Mouse (Mus musculus) cerebellum, postnatal 14 days (tissue): ENCODE data around the gene Zfp961.
"Not testable (repeated sequence)": the region's sequence is repeated elsewhere in the genome, so short reads cannot be mapped to it uniquely, and the experiment has no call there.

Source experiments
- DNase-seq, 2 experiments: peaks; one replicate each; pipeline ENCODE4 v3.0.0; 2021; ENCODE audit warnings: mixed read lengths in 2 of 2

The Zfp961 gene

GRCm38 (mm10) chr8:71950482-71951221, at the start of gene Zfp961:
Gene Zfp961 (plus strand): TSS chr8:71951038.
- peak; percentile 99 to 100 for DNase-seq

- not testable (repeated sequence) for DNase-seq
Observed at GRCm38 (mm10) chr8:71903084-71903483, 47.8 kb upstream of the Zfp961 start.

GRCm38 (mm10) chr8:71906809-71907208, 44.0 kb upstream of the Zfp961 start:
- no peak for DNase-seq

- no peak for DNase-seq
Observed at GRCm38 (mm10) chr8:71907798-71908257, 43.0 kb upstream of the Zfp961 start.

GRCm38 (mm10) chr8:71908309-71909261, 42.3 kb upstream of the Zfp961 start, which contains the start of the genes Zfp882 and Zfp617:
Gene Zfp882 (plus strand): TSS chr8:71908608.
Gene Zfp617 (plus strand): TSS chr8:71908635.
- DNase-seq: peak; percentile 90 to 94

GRCm38 (mm10) chr8:71912286-71912685, 38.6 kb upstream of the Zfp961 start:
- DNase-seq: no peak

- DNase-seq: peak; percentile 93 to 94
Observed at GRCm38 (mm10) chr8:71922567-71923401, 28.1 kb upstream of the Zfp961 start.

GRCm38 (mm10) chr8:71925791-71926190, 25.0 kb upstream of the Zfp961 start:
- DNase-seq: no peak

GRCm38 (mm10) chr8:71926551-71926950, 24.3 kb upstream of the Zfp961 start:
- DNase-seq: no peak

GRCm38 (mm10) chr8:71927779-71928178, 23.1 kb upstream of the Zfp961 start:
- no peak for DNase-seq

GRCm38 (mm10) chr8:71938037-71938436, 12.8 kb upstream of the Zfp961 start:
- DNase-seq: not testable (repeated sequence)

GRCm38 (mm10) chr8:71940293-71941208, 10.3 kb upstream of the Zfp961 start:
- no peak for DNase-seq

GRCm38 (mm10) chr8:71941776-71942175, 9.1 kb upstream of the Zfp961 start:
- DNase-seq: no peak

- DNase-seq: no peak
Observed at GRCm38 (mm10) chr8:71948624-71949023, 2.2 kb upstream of the Zfp961 start.

- peak; percentile 12 to 31 for DNase-seq
Observed at GRCm38 (mm10) chr8:71951436-71952161, 761 bp downstream of the Zfp961 start.

GRCm38 (mm10) chr8:71952489-71952888, 1.7 kb downstream of the Zfp961 start:
- DNase-seq: no peak

- not testable (repeated sequence) for DNase-seq
Observed at GRCm38 (mm10) chr8:71952961-71953700, 2.3 kb downstream of the Zfp961 start.

- DNase-seq: no peak
Observed at GRCm38 (mm10) chr8:71954666-71955065, 3.8 kb downstream of the Zfp961 start.

GRCm38 (mm10) chr8:71960483-71960882, 9.6 kb downstream of the Zfp961 start:
- no peak for DNase-seq

- DNase-seq: no peak
Observed at GRCm38 (mm10) chr8:71961796-71962195, 11.0 kb downstream of the Zfp961 start.
